In the genomic region with DNA sequence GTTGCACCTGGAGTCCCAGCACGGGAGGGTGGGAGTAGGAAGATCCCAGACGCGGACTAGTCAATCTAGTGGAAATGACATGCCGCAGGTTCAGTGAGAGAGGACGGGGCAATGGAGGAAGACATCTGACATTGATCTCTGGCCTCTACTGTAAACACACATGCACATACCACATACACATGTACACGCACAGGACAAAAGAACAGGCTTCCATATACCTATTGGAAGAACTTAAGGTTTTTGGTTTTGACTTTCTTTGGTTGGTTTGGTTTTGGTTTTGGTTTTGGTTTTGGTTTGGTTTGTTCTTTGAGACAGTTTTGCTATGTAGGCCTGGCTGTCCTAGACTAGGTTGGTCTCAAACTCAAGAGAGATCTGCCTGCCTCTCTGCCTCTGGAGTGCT, we compare ENCODE assay signal across 22 mouse cellular contexts. TPM values are rescaled to one million over a fixed set of nuclear protein-coding genes. Genes with fewer than 3 reads are reported as not detected.
A peak's percentile ranks its signal among the peaks of the same experiment; 100 is the strongest.
DNase-seq lines count a peak whose midpoint lies in the region; ATAC-seq and TF ChIP-seq lines count a peak whose summit lies in the region.
"Had no signal": no experiment of that assay in that cellular context is flagged by ENCODE, and none has a peak within 500 bp of the region (broad histone marks: within the 10 kb centered on the region; RNA-seq: fewer than 3 reads in every experiment).

No protein-coding gene starts in this region.

- no peak for TF ChIP-seq RAD21 in CH12.LX (IDR thresholded peaks at IDR 0.05; ENCODE audit: low read depth, low read length)

- H3K4me2 ChIP-seq in heart, embryonic 11.5 days = no peak overlapping the region
- peak overlapping the region; percentile 38 for H3K4me2 ChIP-seq in CH12.LX (ENCODE audit: insufficient read depth, low read depth, poor library complexity, severe bottlenecking)
- H3K4me2 ChIP-seq: embryonic facial prominence, embryonic 15.5 days; heart, embryonic 15.5 days; hindbrain, embryonic 14.5 days had no signal

- no peak overlapping the region for H3K4me3 ChIP-seq in heart, embryonic 10.5 days
- H3K4me3 ChIP-seq in heart, embryonic 11.5 days (ENCODE audit: low read depth, low read length) = no peak overlapping the region
- peak overlapping the region in 1 of 3 experiments; percentile 15 for H3K4me3 ChIP-seq in CH12.LX (replicated peaks in 1 of 3; ENCODE audit: low read depth in 2 of 3, low read length in 2 of 3, poor library complexity in 1 of 3)
- H3K4me3 ChIP-seq in lung, adult 2 months (replicated peaks; ENCODE audit: extremely low read depth, low read depth, low read length) = no peak overlapping the region
- H3K4me3 ChIP-seq: embryonic facial prominence, embryonic 15.5 days; erythroblast, embryonic 14.5 days; forebrain, embryonic 10.5 days; heart, embryonic 15.5 days; hindbrain, embryonic 10.5 days had no signal

- H3K27ac ChIP-seq in heart, embryonic 10.5 days = no peak overlapping the region
- H3K27ac ChIP-seq in heart, embryonic 11.5 days (ENCODE audit: low read depth, low read length) = no peak overlapping the region
- peak overlapping the region; percentile 59 for H3K27ac ChIP-seq in CH12.LX (ENCODE audit: insufficient read depth, low read depth)
- H3K27ac ChIP-seq: embryonic facial prominence, embryonic 15.5 days; forebrain, embryonic 10.5 days; heart, embryonic 15.5 days; hindbrain, embryonic 10.5 days; hindbrain, embryonic 14.5 days had no signal

- TF ChIP-seq CTCF in CH12.LX (conservative IDR thresholded peaks at IDR 0.05 in 1 of 2, IDR thresholded peaks at IDR 0.05 in 1 of 2; ENCODE audit: low read depth in 2 of 2, low read length in 2 of 2) = no peak
- TF ChIP-seq CTCF in lung, adult 2 months (IDR thresholded peaks at IDR 0.05; ENCODE audit: insufficient read depth, low read length) = no peak

- no peaks in the 10 kb centered on the region for H3K9me3 ChIP-seq in heart, embryonic 10.5 days
- H3K9me3 ChIP-seq in heart, embryonic 11.5 days (replicated peaks; ENCODE audit: control insufficient read depth, low read length) = no peaks in the 10 kb centered on the region
- H3K9me3 ChIP-seq in CH12.LX (replicated peaks; ENCODE audit: low read length) = no peaks in the 10 kb centered on the region
- H3K9me3 ChIP-seq: embryonic facial prominence, embryonic 15.5 days; forebrain, embryonic 10.5 days; heart, embryonic 15.5 days; hindbrain, embryonic 10.5 days had no signal

- dilution Hi-C loops in CH12.LX (cut with MboI; ENCODE audit: extremely low pct_ligation_motif_present, extremely low pct_unique_long_range_greater_than_20kb, low sequenced_read_pairs) = no loop called here

- peaks cover 10% of the 10 kb centered on the region; the same call in 1 of the 2 replicates for H3K79me2 ChIP-seq in CH12.LX (replicated peaks; ENCODE audit: control insufficient read depth, extremely low read depth, insufficient read depth, poor library complexity, severe bottlenecking)

- no peaks in the 10 kb centered on the region for H3K4me1 ChIP-seq in heart, embryonic 10.5 days
- H3K4me1 ChIP-seq in heart, embryonic 11.5 days (ENCODE audit: control insufficient read depth, insufficient read depth, low read length) = no peaks in the 10 kb centered on the region
- peaks cover 7 to 33% of the 10 kb centered on the region in 2 experiments; a peak in 3 of 4 replicates for H3K4me1 ChIP-seq in CH12.LX (ENCODE audit: control insufficient read depth in 1 of 2, insufficient read depth in 2 of 2)
- peaks cover 3% of the 10 kb centered on the region; the same call in 1 of the 2 replicates for H3K4me1 ChIP-seq in lung, adult 2 months (ENCODE audit: control insufficient read depth, insufficient read depth, low read length)
- H3K4me1 ChIP-seq: embryonic facial prominence, embryonic 15.5 days; heart, embryonic 15.5 days; hindbrain, embryonic 10.5 days had no signal

- no peaks in the 10 kb centered on the region for H3K27me3 ChIP-seq in heart, embryonic 10.5 days (ENCODE audit: insufficient read depth, poor library complexity, severe bottlenecking)
- no peaks in the 10 kb centered on the region for H3K27me3 ChIP-seq in heart, embryonic 11.5 days (ENCODE audit: control insufficient read depth, insufficient read depth, low read length)
- H3K27me3 ChIP-seq in CH12.LX (replicated peaks) = no peaks in the 10 kb centered on the region
- H3K27me3 ChIP-seq: embryonic facial prominence, embryonic 15.5 days; heart, embryonic 15.5 days had no signal

- no peak for TF ChIP-seq POLR2A in CH12.LX (IDR thresholded peaks at IDR 0.05; ENCODE audit: low read depth, low read length)
- no peak for TF ChIP-seq POLR2A in lung, adult 2 months (IDR thresholded peaks at IDR 0.05; ENCODE audit: borderline replicate concordance, extremely low read depth, low read depth, low read length)

- peak; percentile 33; the same call in 1 of the 2 replicates for TF ChIP-seq EP300 in CH12.LX (IDR thresholded peaks at IDR 0.05; ENCODE audit: low read length)

- no peaks in the 10 kb centered on the region for H3K36me3 ChIP-seq in heart, embryonic 10.5 days
- no peaks in the 10 kb centered on the region for H3K36me3 ChIP-seq in heart, embryonic 11.5 days (ENCODE audit: control insufficient read depth, insufficient read depth, low read length)
- peaks cover 2 to 4% of the 10 kb centered on the region in 2 experiments for H3K36me3 ChIP-seq in CH12.LX (replicated peaks in 1 of 2; ENCODE audit: control insufficient read depth in 1 of 2, insufficient read depth in 1 of 2, low read length in 1 of 2)
- H3K36me3 ChIP-seq: embryonic facial prominence, embryonic 15.5 days; heart, embryonic 15.5 days had no signal

- DNase-seq in heart, embryonic 10.5 days (ENCODE audit: low spot score) = peak; percentile 46
- peak; percentile 70 for DNase-seq in CD4-positive helper T cell, adult 2 months (ENCODE audit: low read depth, low spot score)
- DNase-seq in CH12.LX (ENCODE audit: extremely low read depth) = no peak
- no peak for DNase-seq in kidney, adult 18-20 months
- no peak for DNase-seq in lung, adult 2 months
- DNase-seq: adrenal gland, adult 2 months; adrenal gland, postnatal 25 days; cerebellum, adult 2 months; cerebellum, postnatal 10 days; embryo, embryonic 11 days; gastrocnemius, postnatal 10 days; kidney, adult 2 months had no signal

- no peak for ATAC-seq in heart, embryonic 11.5 days (replicated peaks; ENCODE audit: insufficient number of reproducible peaks, low FRiP score, low TSS enrichment)
- ATAC-seq in inflammation-experienced regulatory T-cells, adult 6 months = peak; percentile 79
- ATAC-seq in granulocyte monocyte progenitor cell, adult 5-6 weeks (replicated peaks; ENCODE audit: poor library complexity, severe bottlenecking) = no peak
- ATAC-seq: forebrain, embryonic 14.5 days had no signal

- H3K9ac ChIP-seq in heart, embryonic 11.5 days (ENCODE audit: low read depth, low read length) = no peak overlapping the region
- peak overlapping the region; percentile 8 for H3K9ac ChIP-seq in CH12.LX (ENCODE audit: insufficient read depth, low read depth)
- H3K9ac ChIP-seq: embryonic facial prominence, embryonic 15.5 days; heart, embryonic 15.5 days; hindbrain, embryonic 14.5 days had no signal

- 93% methylated on average over 6 of the region's 6 CpGs for WGBS in heart, embryonic 10.5 days
- 92% methylated on average over 6 of the region's 6 CpGs for WGBS in heart, embryonic 11.5 days (ENCODE audit: insufficient replicate concordance)
- 86% methylated on average over 6 of the region's 6 CpGs for WGBS in lung, adult 2 months

- in situ Hi-C loops in CH12.LX (cut with MboI; ENCODE audit: low pct_ligation_motif_present, low pct_unique_long_range_greater_than_20kb, low sequenced_read_pairs) = no loop called here

TF ChIP-seq in CH12.LX, 34 proteins besides CTCF, POLR2A, EP300 and RAD21:
- TF ChIP-seq SIN3A (IDR thresholded peaks at IDR 0.05; ENCODE audit: low read length) (peak; percentile 60), POLR2AphosphoS2 (IDR thresholded peaks at IDR 0.05; ENCODE audit: low read depth, low read length) (no peak), MXI1 (IDR thresholded peaks at IDR 0.05; ENCODE audit: low read depth, low read length) (peak; percentile 55; the same call in 1 of the 2 replicates), MYC (IDR thresholded peaks at IDR 0.05; ENCODE audit: low read depth, low read length) (0 out of 2 replicates have a peak, but pooled peaks have one; percentile 49), MAX (IDR thresholded peaks at IDR 0.05; ENCODE audit: low read length) (peak; percentile 31; the same call in 1 of the 2 replicates), IRF4 (IDR thresholded peaks at IDR 0.05; ENCODE audit: low read depth, low read length) (peak; percentile 74), KAT2A (IDR thresholded peaks at IDR 0.05; ENCODE audit: insufficient replicate concordance, low read length) (no peak), MEF2A (IDR thresholded peaks at IDR 0.05; ENCODE audit: borderline replicate concordance, low read depth, low read length) (no peak), ZKSCAN1 (IDR thresholded peaks at IDR 0.05; ENCODE audit: borderline replicate concordance, low read depth, low read length) (no peak), MAFK (IDR thresholded peaks at IDR 0.05; ENCODE audit: insufficient replicate concordance, low read length) (no peak), TCF12 (IDR thresholded peaks at IDR 0.05; ENCODE audit: low read depth, low read length) (0 out of 2 replicates have a peak, but pooled peaks have one; percentile 13), ETS1 (conservative IDR thresholded peaks at IDR 0.05; ENCODE audit: low read depth, low read length) (peak; percentile 81)

RNA-seq across cellular contexts. Expression of a gene that starts 12.2 kb away (rescaled TPM):
- 15.6 and 22.5 TPM in 2 replicates for polyA plus RNA-seq in heart, embryonic 10.5 days (2016; fragmentation: Nextera tagmentation; extraction: Ambion mirVana)
- polyA plus RNA-seq in heart, embryonic 11.5 days (2014; fragmentation: Nextera tagmentation; extraction: Ambion mirVana) = 17.4 and 17.5 TPM in 2 replicates
- total RNA-seq in CH12.LX (2012; rRNA removed) (20.7 and 23.0 TPM in 2 replicates), CH12.LX (2014; rRNA removed) (39.5 and 40.4 TPM in 2 replicates)
- polyA plus RNA-seq in CH12.LX (2012; ENCODE audit: insufficient read length, low read depth) = 15.4 and 17.2 TPM in 2 replicates
- 10 to 100 TPM; 12.1 to 24.1 (median 23.5) TPM for polyA plus RNA-seq in inflammation-experienced regulatory T-cells, adult 6 months (2017; shearing (Covaris generic))
- total RNA-seq in granulocyte monocyte progenitor cell, adult 5-6 weeks (2014; fragmentation: Nextera tagmentation) = 10.9 and 14.1 TPM in 2 replicates
- total RNA-seq in granulocyte monocyte progenitor cell, adult 5-6 weeks (2017) = 23.1 and 25.1 TPM in 2 replicates
- 3.6 and 4.6 TPM in 2 replicates for polyA plus RNA-seq in lung, adult 2 months (2012; rRNA removed)

Comparison
In these comparisons a context has a peak if more than half of its experiments do, and no peak if none do; other contexts are left out.
1. DNase-seq: peak in heart, embryonic 10.5 days (single experiment) and CD4-positive helper T cell, adult 2 months (single experiment); none in CH12.LX (single experiment), kidney, adult 18-20 months (single experiment) and lung, adult 2 months (single experiment).